Mouse (Mus musculus) embryonic facial prominence, embryonic 14.5 days (tissue): ENCODE results near the gene Mfsd5. TPM values are rescaled to one million over a fixed set of nuclear protein-coding genes. Genes with fewer than 3 reads are reported as not detected.

Experiments used
- ATAC-seq: fragments of 200-750 bp; cut with Nextera tagmentation; 2 replicates; pipeline ENCODE4 v1.8.0; 2017; ENCODE audit warnings: low read depth, moderate number of reproducible peaks, moderate TSS enrichment
- DNase-seq: peaks from one replicate; pipeline ENCODE4 v3.0.0-alpha.2; 2015; ENCODE audit warnings: low spot score
- H3K27ac ChIP-seq: fragments of 300-500 bp; sonication (generic); replicated peaks from 2 replicates; pipeline ENCODE4 v1.5.1; 2014; ENCODE audit warnings: low read depth, mild to moderate bottlenecking, low read length, moderate library complexity
- H3K27me3 ChIP-seq: fragments of 300-500 bp; sonication (generic); replicated peaks from 2 replicates; pipeline ENCODE4 v1.6.1; 2014; ENCODE audit warnings: low read length; ENCODE audit not compliant: control insufficient read depth, insufficient read depth
- H3K36me3 ChIP-seq: fragments of 300-500 bp; sonication (generic); 2 replicates; pipeline ENCODE4 v1.6.1; 2014; ENCODE audit warnings: low read length, mixed read lengths; ENCODE audit not compliant: control insufficient read depth, insufficient read depth
- H3K4me1 ChIP-seq: fragments of 300-500 bp; sonication (generic); 2 replicates; pipeline ENCODE4 v1.6.1; 2014; ENCODE audit warnings: antibody characterized with exemption, low read length; ENCODE audit not compliant: control insufficient read depth, insufficient read depth
- H3K4me2 ChIP-seq: fragments of 300-500 bp; sonication (generic); 2 replicates; pipeline ENCODE4 v1.6.1; 2014; ENCODE audit warnings: low read depth, mild to moderate bottlenecking, low read length, moderate library complexity, mixed read lengths
- H3K4me3 ChIP-seq: fragments of 300-500 bp; sonication (generic); 2 replicates; pipeline ENCODE4 v1.5.1; 2014; ENCODE audit warnings: low read depth, mild to moderate bottlenecking, low read length
- H3K9ac ChIP-seq: fragments of 300-500 bp; sonication (generic); 2 replicates; pipeline ENCODE4 v1.6.1; 2014; ENCODE audit warnings: low read depth, mild to moderate bottlenecking, low read length, moderate library complexity, mixed read lengths
- H3K9me3 ChIP-seq: fragments of 300-500 bp; sonication (generic); 2 replicates; pipeline ENCODE4 v1.6.1; 2016; ENCODE audit warnings: low read length; ENCODE audit not compliant: control insufficient read depth
- WGBS: fragments of 180-500 bp; shearing (Covaris S2); extraction: QIAGEN DNeasy Blood & Tissue Kit; methylation state at CpG from one replicate; pipeline ENCODE4 v1.1.7; 2014; 5-methylcytosine and 5-hydroxymethylcytosine counted together
- polyA plus RNA-seq: library from polyadenylated mRNA; unstranded; fragments of >200 nt; fragmentation: Nextera tagmentation; extraction: Ambion mirVana; gene quantifications from 2 replicates; pipeline ENCODE4 v1.2.1, GENCODE M21; 2014

Gene Mfsd5
- 64.6 and 67.2 TPM in 2 replicates for polyA plus RNA-seq

- Histone ChIP-seq H3K9me3 (no peaks in the 10 kb centered on the region), H3K9ac (peak within 1 kb of the TSS; percentile 81), H3K4me3 (peak within 1 kb of the TSS; percentile 85), H3K27me3 (no peaks in the 10 kb centered on the region), H3K36me3 (peaks cover 27% of the 10 kb centered on the region), H3K4me1 (peaks cover 10% of the 10 kb centered on the region; the same call in 1 of the 2 replicates), H3K27ac (peak within 1 kb of the TSS; percentile 87), H3K4me2 (peak within 1 kb of the TSS; percentile 95)
- WGBS = under 1% methylated on average over 32 of the region's 65 CpGs
- DNase-seq (peak; percentile 96), ATAC-seq (peak; percentile 96)
Measured at GRCm38 (mm10) chr15:102279092-102279782, at the start of gene Mfsd5. Gene Mfsd5, plus strand, starts transcription at chr15:102279454.

DNA sequence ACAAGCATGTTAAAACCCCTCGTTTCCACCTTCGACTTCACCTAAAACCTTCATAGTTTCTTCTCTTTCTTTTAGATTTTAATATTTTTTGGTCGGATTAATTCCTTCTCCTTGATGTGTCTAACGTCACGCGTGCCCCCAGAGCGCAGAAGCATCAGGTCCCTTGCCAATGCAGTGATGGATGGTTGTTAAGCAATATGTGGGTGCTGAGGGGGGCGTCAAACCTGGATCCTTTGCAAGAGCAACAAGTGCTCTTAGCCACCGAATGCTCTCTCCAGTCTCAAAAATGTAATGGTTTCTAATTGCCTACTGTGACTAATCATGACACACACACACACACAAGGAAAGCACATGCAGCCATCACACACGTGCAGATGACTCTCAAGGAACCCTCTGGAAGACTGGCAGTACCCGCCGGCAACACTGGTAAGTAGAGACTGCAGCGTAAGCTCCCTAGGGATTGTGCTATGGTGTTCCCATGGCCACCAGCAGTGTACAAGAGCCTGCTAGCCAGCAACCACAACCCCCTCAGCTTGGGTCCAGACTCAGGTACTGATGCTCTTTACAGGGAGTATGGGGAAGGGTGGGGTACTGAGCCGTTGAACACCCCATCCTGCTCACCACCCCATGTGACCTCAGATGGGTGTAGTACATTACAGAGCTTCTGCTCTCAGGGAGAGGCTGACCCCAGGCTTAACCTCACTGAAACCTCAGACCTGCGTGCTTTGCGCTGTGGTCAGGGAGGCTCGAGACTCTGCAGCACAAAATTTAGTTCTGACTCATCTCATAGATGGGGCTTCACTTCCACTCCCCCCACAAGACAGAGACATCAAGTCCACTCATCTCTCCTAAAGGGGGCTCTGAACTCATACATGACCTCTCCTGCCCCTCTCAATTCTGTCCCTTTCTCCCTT, 48.6 kb upstream of the Mfsd5 start:
- Histone ChIP-seq H3K9ac (no peak overlapping the region), H3K36me3 (peaks cover 16% of the 10 kb centered on the region), H3K27ac (no peak overlapping the region), H3K4me3 (no peak overlapping the region), H3K9me3 (no peaks in the 10 kb centered on the region), H3K4me1 (no peaks in the 10 kb centered on the region), H3K27me3 (no peaks in the 10 kb centered on the region), H3K4me2 (no peak overlapping the region)
- WGBS = 69% methylated on average over 17 of the region's 17 CpGs
- DNase-seq (no peak), ATAC-seq (no peak)

- Histone ChIP-seq H3K4me2 (no peak within 1 kb of the TSS), H3K27ac (no peak within 1 kb of the TSS), H3K27me3 (no peaks in the 10 kb centered on the region), H3K9ac (no peak within 1 kb of the TSS), H3K9me3 (no peaks in the 10 kb centered on the region), H3K4me3 (no peak within 1 kb of the TSS), H3K4me1 (no peaks in the 10 kb centered on the region), H3K36me3 (peaks cover 24% of the 10 kb centered on the region)
- 55% methylated on average over 6 of the region's 6 CpGs for WGBS
- DNase-seq = no peak
- ATAC-seq = no peak
Measured at GRCm38 (mm10) chr15:102231748-102232147, 47.5 kb upstream of the Mfsd5 start, which contains the start of gene Itgb7. Gene Itgb7, minus strand, starts transcription at chr15:102231944.

- peaks cover 35% of the 10 kb centered on the region for H3K36me3 ChIP-seq
- no peak overlapping the region for H3K4me3 ChIP-seq
- H3K9ac ChIP-seq = no peak overlapping the region
- 75% methylated on average over 7 of the region's 7 CpGs for WGBS
- DNase-seq (no peak), ATAC-seq (no peak)
- no peaks in the 10 kb centered on the region for H3K4me1 ChIP-seq
- no peak overlapping the region for H3K27ac ChIP-seq
- no peaks in the 10 kb centered on the region for H3K27me3 ChIP-seq
- no peak overlapping the region for H3K4me2 ChIP-seq
- no peaks in the 10 kb centered on the region for H3K9me3 ChIP-seq
Measured at GRCm38 (mm10) chr15:102232764-102233163, 46.5 kb upstream of the Mfsd5 start.

- Histone ChIP-seq H3K4me1 (no peaks in the 10 kb centered on the region), H3K9me3 (no peaks in the 10 kb centered on the region), H3K36me3 (peaks cover 45% of the 10 kb centered on the region), H3K4me2 (no peak overlapping the region), H3K27ac (no peak overlapping the region), H3K9ac (no peak overlapping the region), H3K4me3 (no peak overlapping the region), H3K27me3 (no peaks in the 10 kb centered on the region)
- no peak for ATAC-seq
- DNase-seq = no peak
- WGBS = 16% methylated on average over 2 of the region's 2 CpGs
Measured at GRCm38 (mm10) chr15:102233896-102234295, 45.4 kb upstream of the Mfsd5 start.

DNA sequence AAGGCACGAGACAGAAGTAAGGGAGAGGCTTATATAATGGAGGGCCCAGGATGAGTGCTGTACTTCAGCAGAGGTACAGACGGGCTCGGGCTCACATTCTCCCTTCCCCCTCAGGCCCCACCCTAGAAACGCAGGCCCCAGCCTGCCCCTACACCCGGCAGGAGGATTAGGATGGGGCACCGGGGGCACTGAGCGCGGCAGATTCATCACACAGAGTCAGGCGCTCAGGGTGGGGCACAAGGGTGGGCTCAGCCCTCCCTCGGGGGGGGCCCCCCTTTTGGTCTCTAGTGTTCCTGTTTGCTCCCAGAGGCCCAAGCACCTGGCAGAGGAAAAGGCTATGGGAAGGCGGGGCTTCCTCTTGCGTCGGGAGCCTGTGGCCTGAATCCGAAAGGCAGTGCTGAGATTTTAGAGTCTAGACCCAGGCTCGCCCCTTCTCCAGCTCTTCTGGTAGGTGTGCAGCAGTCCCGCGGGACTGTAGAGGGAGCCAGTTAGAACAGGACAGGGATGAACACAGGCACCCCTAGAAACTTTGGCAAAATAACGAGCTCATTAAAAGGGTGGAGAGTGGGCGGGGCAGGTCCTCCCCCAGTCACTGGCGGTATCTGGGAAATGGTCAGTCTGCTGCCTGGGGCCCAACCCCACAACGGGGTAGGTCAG, 43.8 kb upstream of the Mfsd5 start:
- no peaks in the 10 kb centered on the region for H3K9me3 ChIP-seq
- DNase-seq (peak; percentile 85), ATAC-seq (peak; percentile 76)
- 0 out of 2 replicates have a peak overlapping the region, but pooled peaks have one; percentile 19 for H3K27ac ChIP-seq
- H3K4me1 ChIP-seq = no peaks in the 10 kb centered on the region
- peaks cover 60% of the 10 kb centered on the region for H3K36me3 ChIP-seq
- no peak overlapping the region; the same call in 1 of the 2 replicates for H3K9ac ChIP-seq
- WGBS = 39% methylated on average over 18 of the region's 21 CpGs
- H3K27me3 ChIP-seq = no peaks in the 10 kb centered on the region
- peak overlapping the region; percentile 3; the same call in 1 of the 2 replicates for H3K4me2 ChIP-seq
- H3K4me3 ChIP-seq = no peak overlapping the region

DNA sequence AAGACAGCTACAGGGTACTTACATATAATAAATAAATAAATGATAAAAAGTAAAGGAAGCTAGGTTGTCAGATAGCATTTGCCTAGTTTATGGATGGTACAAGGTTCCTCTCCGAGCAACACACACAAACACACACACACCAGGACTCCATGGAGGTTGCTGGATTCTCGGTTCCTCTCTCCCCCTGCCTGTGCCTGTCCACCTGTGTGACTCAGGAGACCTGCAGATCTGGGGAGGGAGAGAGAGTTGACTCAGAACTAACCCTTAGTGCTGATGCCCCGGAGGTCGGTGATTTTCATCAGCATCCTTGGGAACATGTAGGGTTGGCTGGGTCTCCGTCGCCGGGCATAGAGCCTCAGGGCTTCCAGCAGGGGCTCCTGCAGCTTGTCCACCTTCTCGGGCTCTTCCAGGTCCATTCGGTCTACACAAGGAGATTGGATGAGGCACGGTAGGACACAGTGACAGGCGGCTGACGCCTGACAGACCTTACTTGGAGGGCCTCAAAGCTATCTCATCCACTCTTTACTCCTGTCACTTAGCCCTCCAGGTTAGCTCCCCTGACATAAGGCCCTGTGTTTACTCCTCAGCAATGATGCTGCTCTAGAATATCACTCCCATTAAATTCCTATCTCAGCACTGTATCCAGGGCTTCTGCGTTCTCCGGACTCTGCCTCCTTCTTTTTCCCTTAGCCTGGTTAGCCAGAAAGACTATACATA, 40.6 kb upstream of the Mfsd5 start:
- Histone ChIP-seq H3K27ac (no peak overlapping the region), H3K36me3 (peaks cover 80% of the 10 kb centered on the region), H3K9me3 (no peaks in the 10 kb centered on the region), H3K4me1 (peaks cover 14% of the 10 kb centered on the region), H3K27me3 (no peaks in the 10 kb centered on the region), H3K4me3 (no peak overlapping the region), H3K4me2 (no peak overlapping the region), H3K9ac (no peak overlapping the region)
- WGBS = 87% methylated on average over 14 of the region's 14 CpGs
- DNase-seq (no peak), ATAC-seq (no peak)

DNA sequence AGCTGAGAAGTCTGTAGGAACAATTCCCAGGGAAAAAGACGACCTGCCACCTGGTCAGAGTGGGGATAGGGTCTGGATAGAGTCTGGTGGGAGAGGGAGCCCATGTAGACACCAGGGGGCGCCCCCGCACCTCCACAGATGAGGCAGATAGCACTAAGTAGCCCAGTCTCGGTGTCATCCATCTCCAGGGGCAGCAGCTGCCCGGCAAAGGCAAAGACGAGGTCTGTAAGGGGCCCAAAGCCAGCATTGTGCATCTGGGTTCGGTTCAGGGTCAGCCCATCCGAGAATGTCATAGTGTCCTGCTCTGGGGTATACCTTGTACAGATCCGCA, 40.0 kb upstream of the Mfsd5 start:
- no peaks in the 10 kb centered on the region for H3K9me3 ChIP-seq
- no peaks in the 10 kb centered on the region for H3K27me3 ChIP-seq
- 0 out of 2 replicates have a peak overlapping the region, but pooled peaks have one; percentile 4 for H3K4me3 ChIP-seq
- H3K9ac ChIP-seq = no peak overlapping the region
- peaks cover 78% of the 10 kb centered on the region for H3K36me3 ChIP-seq
- DNase-seq (peak; percentile 78), ATAC-seq (peak; percentile 41)
- 13% methylated on average over 9 of the region's 9 CpGs for WGBS
- peaks cover 19% of the 10 kb centered on the region for H3K4me1 ChIP-seq
- H3K27ac ChIP-seq = no peak overlapping the region
- H3K4me2 ChIP-seq = no peak overlapping the region
